Mouse (Mus musculus): Measurements from ENCODE around the gene Pias4. TPM values are rescaled to one million over a fixed set of nuclear protein-coding genes. Genes with fewer than 3 reads are reported as not detected.
"Not testable (repeated sequence)": the region's sequence is repeated elsewhere in the genome, so short reads cannot be mapped to it uniquely, and the experiment has no call there.

The Pias4 gene
- polyA plus RNA-seq, 1 experiment from 2014 or later, result 32.8 TPM

DNA sequence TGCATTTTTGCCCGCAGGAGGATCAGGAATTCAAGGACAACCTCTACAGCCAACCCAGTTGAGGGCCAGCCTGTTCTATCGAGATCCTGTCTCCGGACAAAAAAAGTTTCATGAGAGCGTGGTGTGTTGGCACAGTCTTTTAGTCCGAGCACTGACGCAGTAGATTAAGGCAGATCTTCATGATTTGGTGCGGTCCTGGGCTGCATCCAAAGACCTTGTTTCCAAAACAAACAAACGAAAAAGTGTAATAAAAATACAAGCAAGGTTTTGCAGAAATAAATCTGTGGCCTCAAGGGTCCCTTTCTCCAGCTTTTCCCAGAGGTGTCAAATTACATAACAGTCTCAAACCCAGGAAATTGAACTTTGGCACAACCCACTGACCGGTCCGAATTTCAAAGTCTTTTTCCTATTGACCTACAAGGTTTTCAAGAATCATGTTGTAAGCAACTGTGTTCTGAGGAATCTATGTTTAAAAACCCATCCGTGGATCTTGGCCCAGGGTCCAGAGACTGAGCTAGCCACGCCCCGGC is 8.3 kb upstream of the Pias4 start:
- peak overlapping the region; percentile 75 for H3K4me2 ChIP-seq (replicated peaks; ENCODE audit: low read depth)
- no peak overlapping the region for H3K9ac ChIP-seq (ENCODE audit: low read depth, low read length)
- WGBS, result 1% methylated on average over 13 of the region's 13 CpGs
- H3K4me1 ChIP-seq (replicated peaks; ENCODE audit: control insufficient read depth, insufficient read depth, low read length), result no peaks in the 10 kb centered on the region
- peaks cover 36% of the 10 kb centered on the region for H3K36me3 ChIP-seq (ENCODE audit: control insufficient read depth, insufficient read depth)
- no peak for TF ChIP-seq CTCF (IDR thresholded peaks at IDR 0.05; ENCODE audit: low read depth)
- peak overlapping the region; percentile 50; the same call in 1 of the 2 replicates for H3K27ac ChIP-seq (ENCODE audit: low read depth, low read length)
- H3K9me3 ChIP-seq (ENCODE audit: control insufficient read depth), result no peaks in the 10 kb centered on the region
- H3K4me3 ChIP-seq (ENCODE audit: low read depth, low read length), result peak overlapping the region; percentile 90
- no peaks in the 10 kb centered on the region for H3K27me3 ChIP-seq (replicated peaks; ENCODE audit: control insufficient read depth, insufficient read depth, low read length)
- peak; percentile 1; the same call in 1 of the 2 replicates for ATAC-seq

DNA sequence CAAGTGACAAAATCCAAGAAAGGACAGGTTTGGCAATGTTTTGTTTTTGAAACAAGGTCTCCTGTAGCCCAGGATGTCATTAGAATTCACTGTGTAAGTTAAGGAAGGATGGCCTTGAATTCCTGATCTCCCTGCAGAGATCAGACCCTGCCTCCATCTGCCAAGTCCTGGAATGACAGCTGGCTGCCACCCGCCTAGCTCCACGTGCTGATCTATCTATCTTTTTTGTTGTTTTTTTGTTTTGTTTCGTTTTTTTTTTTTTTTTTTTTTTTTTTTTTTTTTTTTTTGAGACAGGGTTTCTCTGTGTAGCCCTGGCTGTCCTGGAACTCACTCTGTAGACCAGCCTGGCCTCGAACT is 7.6 kb upstream of the Pias4 start:
- 0 out of 2 replicates have a peak overlapping the region, but pooled peaks have one; percentile 4 for H3K4me3 ChIP-seq (ENCODE audit: low read depth, low read length)
- not testable (repeated sequence) for H3K9ac ChIP-seq (ENCODE audit: low read depth, low read length)

DNA sequence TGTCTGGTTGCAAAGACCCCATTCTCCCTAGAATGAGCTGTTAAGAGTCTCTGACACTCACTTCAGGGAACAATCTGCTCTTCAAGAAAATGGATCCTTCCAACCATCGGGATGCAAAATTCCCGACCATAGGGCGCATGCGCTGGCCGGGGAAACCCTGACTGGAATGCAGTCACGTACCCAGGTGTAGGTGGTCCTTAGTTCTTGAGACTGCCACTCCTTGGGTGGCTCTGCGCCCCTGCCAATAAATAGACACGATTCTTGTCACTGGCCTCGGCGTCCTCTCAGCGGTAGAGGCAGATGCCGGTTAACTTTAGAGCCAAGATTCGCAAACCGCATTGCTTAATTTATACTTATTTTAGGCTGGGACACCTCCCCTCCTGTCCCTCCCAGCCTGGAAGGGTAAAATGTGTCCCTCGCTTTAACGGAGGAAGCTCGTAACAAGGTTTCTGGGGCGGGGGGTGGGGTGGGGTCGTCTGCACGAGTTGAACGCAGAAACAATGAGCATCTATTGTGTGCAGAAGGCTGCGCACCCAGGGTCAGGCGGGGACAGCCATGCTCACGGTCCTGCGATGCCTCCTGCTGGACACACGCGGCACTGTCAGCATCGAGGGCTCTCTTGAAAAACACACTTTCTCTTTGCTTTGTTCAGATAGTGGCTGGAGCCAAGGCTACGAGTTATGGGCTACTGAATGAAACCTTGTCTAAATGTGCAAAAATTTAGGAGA is 7.1 kb upstream of the Pias4 start:
- no peaks in the 10 kb centered on the region for H3K9me3 ChIP-seq (ENCODE audit: control insufficient read depth)
- peak; percentile 98 for TF ChIP-seq CTCF (IDR thresholded peaks at IDR 0.05; ENCODE audit: low read depth)
- ATAC-seq, result peak; percentile 17; the same call in 1 of the 2 replicates
- peak overlapping the region; percentile 41 for H3K4me2 ChIP-seq (replicated peaks; ENCODE audit: low read depth)
- H3K4me3 ChIP-seq (ENCODE audit: low read depth, low read length), result peak overlapping the region; percentile 4; the same call in 1 of the 2 replicates
- H3K4me1 ChIP-seq (replicated peaks; ENCODE audit: control insufficient read depth, insufficient read depth, low read length), result no peaks in the 10 kb centered on the region
- H3K27ac ChIP-seq (ENCODE audit: low read depth, low read length), result no peak overlapping the region
- WGBS, result 6% methylated on average over 29 of the region's 29 CpGs
- H3K9ac ChIP-seq (ENCODE audit: low read depth, low read length), result no peak overlapping the region
- peaks cover 24% of the 10 kb centered on the region for H3K36me3 ChIP-seq (ENCODE audit: control insufficient read depth, insufficient read depth)
- H3K27me3 ChIP-seq (replicated peaks; ENCODE audit: control insufficient read depth, insufficient read depth, low read length), result no peaks in the 10 kb centered on the region

More for the DNA sequence above, 7.6 kb upstream of the Pias4 start:
- H3K27me3 ChIP-seq (replicated peaks; ENCODE audit: control insufficient read depth, insufficient read depth, low read length); H3K4me1 ChIP-seq (replicated peaks; ENCODE audit: control insufficient read depth, insufficient read depth, low read length); H3K9me3 ChIP-seq (ENCODE audit: control insufficient read depth); ATAC-seq: not testable (repeated sequence)
- Histone ChIP-seq H3K4me2 (replicated peaks; ENCODE audit: low read depth) (peak overlapping the region; percentile 41), H3K27ac (ENCODE audit: low read depth, low read length) (peak overlapping the region; percentile 11; the same call in 1 of the 2 replicates), H3K36me3 (ENCODE audit: control insufficient read depth, insufficient read depth) (peaks cover 29% of the 10 kb centered on the region)
- WGBS, result 4% methylated on average over 4 of the region's 4 CpGs

DNA sequence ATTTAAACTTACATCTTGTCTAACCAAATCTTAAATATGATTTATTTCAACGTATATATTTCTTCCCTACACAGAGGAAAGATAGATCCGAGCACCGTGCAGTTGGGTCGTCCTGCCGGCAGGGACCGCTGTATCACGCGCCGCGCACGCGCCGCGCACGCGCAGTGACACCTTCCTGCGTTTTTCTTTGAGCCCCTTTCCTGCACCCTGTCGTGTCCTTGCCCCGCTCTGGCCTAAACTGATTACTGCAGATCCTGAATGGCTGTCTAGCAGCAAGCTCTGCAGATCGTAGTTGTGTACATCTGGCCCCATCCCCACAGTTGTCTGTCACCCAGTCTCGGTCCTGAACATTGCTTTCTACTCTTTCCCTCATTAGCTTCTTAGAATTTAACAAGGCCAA is 5.4 kb upstream of the Pias4 start:
- Histone ChIP-seq H3K36me3 (ENCODE audit: control insufficient read depth, insufficient read depth) (peaks cover 7% of the 10 kb centered on the region), H3K27ac (ENCODE audit: low read depth, low read length) (peak overlapping the region; percentile 31; the same call in 1 of the 2 replicates), H3K9ac (ENCODE audit: low read depth, low read length) (0 out of 2 replicates have a peak overlapping the region, but pooled peaks have one; percentile 8), H3K4me2 (replicated peaks; ENCODE audit: low read depth) (peak overlapping the region; percentile 51), H3K4me3 (ENCODE audit: low read depth, low read length) (no peak overlapping the region), H3K27me3 (replicated peaks; ENCODE audit: control insufficient read depth, insufficient read depth, low read length) (no peaks in the 10 kb centered on the region), H3K4me1 (replicated peaks; ENCODE audit: control insufficient read depth, insufficient read depth, low read length) (0 out of 2 replicates have a peak, but pooled peaks cover 2% of the 10 kb centered on the region), H3K9me3 (ENCODE audit: control insufficient read depth) (no peaks in the 10 kb centered on the region)
- 7% methylated on average over 21 of the region's 21 CpGs for WGBS
- peak; percentile 95 for TF ChIP-seq CTCF (IDR thresholded peaks at IDR 0.05; ENCODE audit: low read depth)
- ATAC-seq, result no peak

DNA sequence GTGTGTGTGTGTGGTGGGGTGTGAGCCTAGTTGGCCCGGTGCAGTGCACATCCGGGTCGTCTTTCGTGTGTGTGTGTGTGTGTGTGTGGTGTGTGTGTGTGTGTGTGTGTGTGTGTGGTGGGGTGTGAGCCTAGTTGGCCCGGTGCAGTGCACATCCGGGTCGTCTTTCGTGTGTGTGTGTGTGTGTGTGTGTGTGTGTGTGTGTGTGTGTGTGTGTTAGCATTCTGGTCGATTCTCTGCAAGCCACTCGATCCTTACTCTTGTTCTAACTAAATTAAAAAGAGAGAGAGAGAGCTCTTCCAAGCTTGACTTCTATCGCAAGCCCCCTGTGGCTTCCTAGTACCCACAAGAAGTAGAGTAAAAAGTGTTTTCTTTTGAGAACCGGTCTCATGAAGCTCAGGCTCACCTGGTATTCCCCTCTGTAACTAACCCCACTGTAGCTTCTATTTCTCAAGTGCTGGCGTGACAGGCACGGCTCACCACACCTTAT is 1.7 kb upstream of the Pias4 start:
- not testable (repeated sequence) for H3K4me3 ChIP-seq (ENCODE audit: low read depth, low read length); H3K9me3 ChIP-seq (ENCODE audit: control insufficient read depth); H3K4me1 ChIP-seq (replicated peaks; ENCODE audit: control insufficient read depth, insufficient read depth, low read length); H3K9ac ChIP-seq (ENCODE audit: low read depth, low read length); H3K27me3 ChIP-seq (replicated peaks; ENCODE audit: control insufficient read depth, insufficient read depth, low read length); H3K36me3 ChIP-seq (ENCODE audit: control insufficient read depth, insufficient read depth)
- ATAC-seq, result peak; percentile 40; the same call in 1 of the 2 replicates
- H3K27ac ChIP-seq (ENCODE audit: low read depth, low read length), result peak overlapping the region; percentile 54; the same call in 1 of the 2 replicates
- 26% methylated on average over 9 of the region's 14 CpGs for WGBS
- peak overlapping the region; percentile 35 for H3K4me2 ChIP-seq (replicated peaks; ENCODE audit: low read depth)

DNA sequence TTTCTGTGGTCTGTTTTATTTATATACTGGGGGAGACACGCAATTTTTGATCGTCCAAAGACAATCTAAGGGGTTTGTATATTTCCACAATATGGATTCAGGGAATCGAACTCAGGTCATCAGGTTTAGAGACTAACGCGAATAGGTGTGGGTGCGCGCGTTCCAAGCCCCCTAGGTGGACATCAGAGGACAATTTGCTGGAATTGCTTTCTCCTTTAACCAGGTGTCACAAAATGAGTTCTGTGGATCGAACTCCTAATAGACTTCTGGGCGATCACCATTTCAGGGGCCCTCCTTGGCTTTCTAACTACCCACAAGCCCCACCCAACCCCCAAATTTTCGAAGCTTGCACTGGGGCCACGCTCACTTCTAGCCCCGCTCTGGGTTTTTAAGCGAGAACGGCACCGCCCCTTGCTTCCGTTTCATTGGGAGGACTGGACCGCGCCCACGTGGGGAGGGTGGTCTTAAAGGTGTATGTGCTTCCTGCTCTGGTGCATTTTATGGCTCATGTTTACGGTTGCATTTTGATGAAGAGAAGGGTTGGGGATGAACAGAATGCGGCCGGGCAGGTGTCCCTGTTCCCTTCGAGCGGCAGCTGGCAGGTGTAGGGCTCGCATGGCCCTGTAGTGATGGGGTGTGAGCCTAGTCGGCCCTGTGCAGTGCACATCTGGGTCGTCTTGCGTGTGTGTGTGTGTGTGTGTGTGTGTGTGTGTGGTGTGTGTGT is 960 bp upstream of the Pias4 start:
- Histone ChIP-seq H3K9me3 (ENCODE audit: control insufficient read depth) (no peaks in the 10 kb centered on the region), H3K27ac (ENCODE audit: low read depth, low read length) (peak overlapping the region; percentile 77), H3K27me3 (replicated peaks; ENCODE audit: control insufficient read depth, insufficient read depth, low read length) (no peaks in the 10 kb centered on the region), H3K4me2 (replicated peaks; ENCODE audit: low read depth) (peak overlapping the region; percentile 88), H3K36me3 (ENCODE audit: control insufficient read depth, insufficient read depth) (peaks cover 3% of the 10 kb centered on the region; the same call in 1 of the 2 replicates), H3K9ac (ENCODE audit: low read depth, low read length) (peak overlapping the region; percentile 5; the same call in 1 of the 2 replicates), H3K4me1 (replicated peaks; ENCODE audit: control insufficient read depth, insufficient read depth, low read length) (0 out of 2 replicates have a peak, but pooled peaks cover 4% of the 10 kb centered on the region), H3K4me3 (ENCODE audit: low read depth, low read length) (peak overlapping the region; percentile 40)
- WGBS, result 1% methylated on average over 29 of the region's 29 CpGs
- TF ChIP-seq CTCF (IDR thresholded peaks at IDR 0.05; ENCODE audit: low read depth), result no peak
- peak; percentile 20; the same call in 1 of the 2 replicates for ATAC-seq
